Mouse (Mus musculus) bone marrow macrophage, adult 2 months (primary cell): ENCODE results near the gene Ctu2. TPM values are rescaled to one million over a fixed set of nuclear protein-coding genes. Genes with fewer than 3 reads are reported as not detected.

Experiments
- H3K27ac ChIP-seq: 2 replicates; pipeline ENCODE4 v1.5.1; 2012; ENCODE audit warnings: low read depth, low read length; ENCODE audit not compliant: insufficient read depth
- H3K4me1 ChIP-seq: 2 replicates; pipeline ENCODE4 v1.6.1; 2012; ENCODE audit warnings: low read length; ENCODE audit not compliant: control insufficient read depth, insufficient read depth
- H3K4me3 ChIP-seq: 2 replicates; pipeline ENCODE4 v1.5.1; 2012; ENCODE audit warnings: mild to moderate bottlenecking, low read length, moderate library complexity; ENCODE audit not compliant: insufficient read depth
- CTCF ChIP-seq: IDR thresholded peaks from 2 replicates; pipeline ENCODE4 v1.5.1; 2012; ENCODE audit warnings: low read depth, mild to moderate bottlenecking, low read length, moderate library complexity
- POLR2A ChIP-seq: IDR thresholded peaks from 2 replicates; pipeline ENCODE4 v1.6.1; 2012; ENCODE audit warnings: mild to moderate bottlenecking, low read depth, low read length, borderline replicate concordance
- polyA plus RNA-seq: library from polyadenylated mRNA; stranded (reverse); fragments of >200 nt; gene quantifications from 2 replicates; pipeline ENCODE4 v1.2.4, GENCODE M21; 2012; ENCODE audit not compliant: missing spikeins, insufficient read depth, insufficient read length

Ctu2 gene
- polyA plus RNA-seq, 1 experiment: 24.8 TPM

DNA sequence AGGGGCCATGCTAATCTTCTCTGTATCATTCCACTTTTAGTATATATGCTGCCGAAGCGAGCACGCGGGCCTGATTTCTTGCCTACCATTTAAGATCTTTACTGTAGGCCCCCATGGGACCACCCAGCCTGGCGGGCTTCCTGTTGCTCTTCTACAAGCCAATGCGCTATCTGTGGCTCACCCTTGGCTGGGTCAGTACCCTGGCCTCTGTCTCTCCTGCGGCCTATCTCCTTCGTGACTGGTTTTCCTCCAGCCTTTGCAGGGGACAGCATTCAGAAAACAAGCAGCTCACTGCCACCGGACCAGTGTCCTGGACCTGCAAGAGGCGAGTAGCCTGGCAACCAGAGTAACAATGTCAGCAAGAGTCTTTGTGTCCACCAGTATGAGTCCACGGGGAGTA is 44.7 kb downstream of the Ctu2 start:
- Histone ChIP-seq H3K4me1 (peaks cover 42% of the 10 kb centered on the region), H3K27ac (no peak overlapping the region), H3K4me3 (no peak overlapping the region)
- no peak for TF ChIP-seq POLR2A
- no peak for TF ChIP-seq CTCF

DNA sequence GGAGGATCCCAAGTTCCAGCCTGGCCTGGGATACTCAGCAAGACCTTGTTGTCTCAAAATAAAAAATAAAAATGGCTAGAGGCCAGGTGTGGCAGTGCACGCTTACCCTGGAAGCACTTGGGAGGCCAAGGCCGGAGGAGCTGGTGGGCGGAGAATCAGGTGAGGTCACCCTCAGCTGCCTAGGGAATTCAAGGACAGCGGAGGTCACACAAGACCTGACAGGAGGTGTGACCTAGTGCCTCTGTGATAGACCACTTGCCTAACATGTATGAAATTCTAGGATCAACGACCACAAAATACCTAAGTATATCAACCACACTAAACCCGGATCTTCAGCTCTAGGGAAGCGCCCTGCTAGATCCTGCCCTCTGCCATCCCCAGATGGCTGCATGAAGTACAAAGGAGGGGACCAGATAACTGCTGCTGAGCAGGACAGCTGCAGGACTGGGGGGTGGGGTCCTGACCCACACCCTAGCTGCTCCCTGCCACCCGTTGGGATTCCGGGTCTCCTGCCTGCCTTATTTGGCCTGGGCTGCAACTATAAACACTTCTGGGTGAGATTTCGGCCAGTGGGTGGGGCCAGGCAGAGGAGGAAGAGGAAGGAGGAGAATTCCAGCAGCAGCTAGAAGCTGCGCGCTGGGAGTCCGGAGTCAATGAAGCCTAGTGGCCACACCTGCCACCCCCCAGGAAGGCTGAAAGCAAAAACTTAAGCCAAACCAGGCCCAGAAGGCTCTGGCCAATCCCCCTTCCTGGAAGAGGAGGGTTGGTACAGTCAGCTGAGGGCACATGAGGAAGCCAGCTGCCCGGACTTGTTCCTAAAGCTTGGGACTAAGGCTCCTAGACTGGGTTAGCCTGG is 47.1 kb downstream of the Ctu2 start:
- Histone ChIP-seq H3K27ac (peak overlapping the region; percentile 85), H3K4me3 (no peak overlapping the region), H3K4me1 (peaks cover 32% of the 10 kb centered on the region)
- TF ChIP-seq CTCF (no peak), POLR2A (no peak)

- no peak for TF ChIP-seq CTCF
- TF ChIP-seq POLR2A: no peak
- Histone ChIP-seq H3K27ac (peak overlapping the region; percentile 85), H3K4me1 (peaks cover 26% of the 10 kb centered on the region), H3K4me3 (no peak overlapping the region)
Observed at GRCm38 (mm10) chr8:122523652-122524360, 47.9 kb downstream of the Ctu2 start.

- Histone ChIP-seq H3K4me1 (peaks cover 23% of the 10 kb centered on the region), H3K4me3 (no peak overlapping the region), H3K27ac (peak overlapping the region; percentile 85; the same call in 1 of the 2 replicates)
- TF ChIP-seq POLR2A (no peak), CTCF (no peak)
Observed at GRCm38 (mm10) chr8:122524506-122524905, 48.6 kb downstream of the Ctu2 start.

DNA sequence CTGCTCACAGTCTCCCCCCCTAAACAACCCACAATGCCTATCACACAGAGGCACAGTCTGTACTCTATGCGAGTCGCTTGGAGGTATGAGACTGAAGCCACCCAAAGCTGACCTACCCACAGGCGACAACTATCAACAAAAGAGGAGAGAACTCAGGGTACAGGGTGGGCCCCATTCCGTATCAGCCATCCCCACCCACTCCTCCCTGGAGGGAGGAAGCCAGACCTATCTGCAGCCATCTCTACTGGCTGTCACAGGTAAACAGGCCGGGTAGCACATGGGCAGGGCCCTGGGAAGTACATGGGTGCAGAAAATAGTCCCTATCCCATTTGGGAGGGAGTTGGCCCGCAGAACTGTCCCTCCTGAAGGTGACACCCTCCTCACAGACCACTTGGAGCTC is 49.1 kb downstream of the Ctu2 start:
- no peak for TF ChIP-seq POLR2A
- H3K4me1 ChIP-seq: peaks cover 23% of the 10 kb centered on the region
- H3K4me3 ChIP-seq: no peak overlapping the region
- no peak overlapping the region for H3K27ac ChIP-seq

- H3K27ac ChIP-seq: no peak overlapping the region
- TF ChIP-seq POLR2A (no peak), CTCF (no peak)
- H3K4me3 ChIP-seq: no peak overlapping the region
- H3K4me1 ChIP-seq: peaks cover 23% of the 10 kb centered on the region
Observed at GRCm38 (mm10) chr8:122526084-122526483, 50.1 kb downstream of the Ctu2 start.

DNA sequence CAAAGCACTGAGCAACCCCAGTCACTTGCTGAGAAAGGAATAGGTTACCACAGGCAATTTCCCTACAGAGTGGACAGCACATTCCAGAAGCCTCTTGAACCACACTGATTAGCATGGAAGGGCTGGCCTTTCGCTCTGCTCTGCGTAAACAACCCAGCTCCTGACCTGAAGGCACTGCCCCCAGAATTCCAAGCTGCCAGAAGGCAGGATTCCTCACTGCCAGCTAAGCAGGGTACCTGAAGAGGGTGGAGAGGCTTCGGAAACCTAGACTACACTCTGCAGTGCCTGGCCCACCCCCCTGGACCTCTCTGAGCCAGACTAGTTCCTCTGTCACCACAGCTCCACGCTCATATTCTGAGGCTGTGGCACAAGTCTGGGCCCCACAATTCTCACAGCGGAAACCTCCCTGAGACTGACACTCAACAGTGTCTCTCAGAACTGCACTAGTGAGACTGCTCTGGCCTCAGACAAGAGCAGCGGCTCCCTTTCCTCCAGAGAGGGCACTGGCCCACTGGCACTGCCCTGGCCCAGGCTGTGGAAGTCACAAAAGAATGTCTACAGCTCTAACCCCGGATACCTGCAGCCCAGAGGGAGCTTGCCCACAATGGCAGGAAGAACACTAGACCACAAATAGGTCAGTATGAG is 50.7 kb downstream of the Ctu2 start:
- H3K4me1 ChIP-seq: peaks cover 26% of the 10 kb centered on the region
- H3K4me3 ChIP-seq: no peak overlapping the region
- H3K27ac ChIP-seq: no peak overlapping the region
- TF ChIP-seq CTCF (no peak), POLR2A (no peak)

- H3K27ac ChIP-seq: no peak overlapping the region
Observed at GRCm38 (mm10) chr8:122527937-122528336, 52.0 kb downstream of the Ctu2 start.

DNA sequence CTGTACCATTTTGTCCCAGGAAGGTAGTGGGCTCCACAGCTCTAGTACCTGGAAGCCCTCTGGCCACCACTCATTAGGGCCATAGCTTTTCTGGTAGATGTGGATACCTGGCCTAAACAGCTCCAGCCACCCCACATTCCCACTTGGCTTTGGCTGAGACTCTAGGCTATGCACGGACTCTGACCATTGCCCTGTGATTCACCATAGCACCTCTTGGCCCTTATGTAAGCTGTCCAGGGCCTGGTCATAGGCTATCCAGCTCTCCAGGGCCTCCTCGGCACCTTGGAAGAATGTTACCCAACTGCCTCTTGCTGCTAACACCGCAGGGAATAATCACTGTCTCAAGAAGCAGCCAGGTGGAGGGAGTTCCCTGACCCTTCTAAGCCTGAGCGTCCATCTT is 53.2 kb downstream of the Ctu2 start:
- TF ChIP-seq POLR2A (no peak), CTCF (no peak)

More at GRCm38 (mm10) chr8:122527937-122528336, 52.0 kb downstream of the Ctu2 start:
- Histone ChIP-seq H3K4me3 (no peak overlapping the region), H3K4me1 (peaks cover 21% of the 10 kb centered on the region)
- no peak for TF ChIP-seq POLR2A
- TF ChIP-seq CTCF: no peak

More for the DNA sequence above, 53.2 kb downstream of the Ctu2 start:
- H3K4me1 ChIP-seq: peaks cover 9% of the 10 kb centered on the region
- H3K4me3 ChIP-seq: no peak overlapping the region
- no peak overlapping the region for H3K27ac ChIP-seq
